Mouse (Mus musculus) cerebellum, adult 11 months (tissue): ENCODE results near the gene Mettl6.

Experiments
- DNase-seq: peaks from one replicate; pipeline ENCODE4 v3.0.0; 2022

Mettl6 gene

DNA sequence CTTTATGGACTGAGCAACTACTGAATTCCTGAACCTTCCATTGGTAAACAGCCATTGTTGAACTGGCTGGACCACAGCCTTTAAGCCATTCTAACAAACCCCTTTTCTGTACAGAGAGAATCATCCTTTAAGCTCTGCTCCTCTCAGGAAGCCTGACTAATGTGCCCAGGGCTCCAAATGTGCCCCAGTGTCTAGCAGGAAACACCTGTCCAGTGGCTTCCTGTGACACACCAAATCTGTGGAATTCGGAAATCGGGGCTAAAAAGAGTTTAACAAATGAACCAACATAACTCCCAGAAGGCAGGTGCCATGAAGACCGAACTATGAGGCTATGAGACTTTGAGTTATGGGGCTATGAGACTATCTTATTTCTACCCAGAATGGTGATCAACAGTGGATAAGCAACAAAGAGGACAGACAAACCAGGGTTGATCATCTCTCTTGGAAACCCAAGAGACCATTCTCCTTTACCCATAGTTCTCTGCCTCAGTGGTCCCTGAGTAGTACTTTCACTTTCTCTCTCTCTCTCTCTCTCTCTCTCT, 63.0 kb downstream of the Mettl6 start:
- DNase-seq: no peak

DNA sequence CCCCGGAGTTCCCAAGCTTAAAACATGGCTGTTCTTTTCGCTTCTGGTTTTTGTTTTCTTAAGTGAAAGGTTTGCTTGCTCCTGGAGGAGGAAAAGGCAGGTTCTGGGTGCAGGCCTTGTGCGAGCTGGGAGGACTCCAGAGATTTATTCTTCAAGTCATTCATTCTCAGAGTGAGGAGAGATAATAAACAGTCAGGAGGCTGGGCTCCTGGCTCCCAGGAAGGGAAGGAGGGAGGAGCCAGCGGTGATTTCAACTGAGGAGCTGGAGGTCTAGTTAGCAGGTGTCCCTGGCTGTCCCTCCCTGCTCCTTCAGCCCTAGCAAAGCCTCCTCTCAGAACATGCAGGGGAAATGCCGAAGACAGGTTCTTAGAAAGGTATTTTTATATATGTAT, 65.8 kb downstream of the Mettl6 start:
- DNase-seq: no peak

DNA sequence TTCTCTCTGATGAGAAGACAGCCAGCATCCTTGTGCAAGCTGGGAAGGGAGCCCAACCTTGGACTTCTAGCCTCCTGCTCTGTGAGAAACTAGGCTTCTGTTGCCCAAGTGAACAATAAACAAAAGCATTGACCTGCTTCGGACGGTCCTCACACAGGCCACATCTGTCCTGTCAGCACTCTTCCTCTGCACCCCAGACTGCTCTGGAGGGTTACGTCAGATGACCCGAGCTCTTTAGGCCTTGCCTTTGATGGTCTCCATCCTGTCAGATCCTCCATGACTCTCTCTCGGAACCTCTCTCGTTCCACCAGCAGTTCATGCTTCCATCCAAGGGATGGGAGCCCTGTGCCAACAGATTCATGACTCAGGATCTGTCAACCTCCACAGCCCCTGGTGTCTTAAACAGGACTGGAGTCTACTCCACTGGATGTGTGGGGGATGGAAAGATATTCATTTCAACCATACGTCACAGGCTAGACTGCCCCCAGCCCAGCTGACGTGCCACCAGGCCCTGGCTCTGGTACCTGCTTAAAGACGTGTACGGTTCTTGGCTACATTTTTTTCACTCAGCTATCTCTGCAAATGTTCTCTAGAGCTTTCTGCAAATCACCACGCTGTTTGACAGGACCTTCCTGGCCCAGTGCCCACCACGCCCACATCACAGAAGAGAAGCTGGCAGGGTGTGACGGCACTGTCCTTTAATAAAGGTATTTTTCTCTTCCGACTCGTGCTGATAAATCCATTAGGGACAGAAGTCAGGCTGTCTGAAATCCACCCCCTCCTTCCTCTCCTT, 66.4 kb downstream of the Mettl6 start:
- peak; percentile 71 for DNase-seq
